Mouse (Mus musculus) heart, postnatal 0 days (tissue): ENCODE measurements around the gene Wwox.

ENCODE experiments used
- CTCF ChIP-seq: IDR thresholded peaks from 2 replicates; pipeline ENCODE4 v1.5.1; 2016; ENCODE audit warnings: antibody characterized with exemption, control low read depth, low read depth
- EP300 ChIP-seq: IDR thresholded peaks from 2 replicates; pipeline ENCODE4 v1.6.1; 2016; ENCODE audit warnings: antibody characterized with exemption, low read depth

- no peak for TF ChIP-seq CTCF
- TF ChIP-seq EP300 = no peak
Measured at GRCm38 (mm10) chr8:114686462-114686861, 247.0 kb downstream of the Wwox start.
